Mouse (Mus musculus): Measurements from ENCODE around the gene Olfr12.

Gene Olfr12

DNA sequence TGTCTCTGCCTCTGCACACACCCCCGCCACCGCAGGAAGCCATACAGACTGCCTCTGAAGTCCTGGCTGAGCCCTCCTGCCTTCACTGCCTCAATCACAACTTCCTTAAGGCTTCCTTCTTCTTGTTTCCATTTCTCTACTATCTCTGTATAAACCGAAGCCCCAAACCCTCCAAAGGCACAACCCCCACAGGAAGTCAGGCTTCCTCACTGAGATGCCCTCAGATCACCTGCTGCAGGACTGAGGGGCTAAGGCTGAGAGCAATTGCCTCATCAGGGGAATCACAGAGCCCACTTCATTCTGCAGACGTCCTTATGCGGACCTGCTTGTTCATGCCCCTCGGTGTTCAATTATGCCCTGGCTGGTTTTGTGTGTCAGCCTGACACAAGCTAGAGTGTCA lies 22.8 kb downstream of the Olfr12 start:
- peak in 1 of 2 experiments; percentile 17 for DNase-seq (ENCODE audit: low spot score in 2 of 2)

DNA sequence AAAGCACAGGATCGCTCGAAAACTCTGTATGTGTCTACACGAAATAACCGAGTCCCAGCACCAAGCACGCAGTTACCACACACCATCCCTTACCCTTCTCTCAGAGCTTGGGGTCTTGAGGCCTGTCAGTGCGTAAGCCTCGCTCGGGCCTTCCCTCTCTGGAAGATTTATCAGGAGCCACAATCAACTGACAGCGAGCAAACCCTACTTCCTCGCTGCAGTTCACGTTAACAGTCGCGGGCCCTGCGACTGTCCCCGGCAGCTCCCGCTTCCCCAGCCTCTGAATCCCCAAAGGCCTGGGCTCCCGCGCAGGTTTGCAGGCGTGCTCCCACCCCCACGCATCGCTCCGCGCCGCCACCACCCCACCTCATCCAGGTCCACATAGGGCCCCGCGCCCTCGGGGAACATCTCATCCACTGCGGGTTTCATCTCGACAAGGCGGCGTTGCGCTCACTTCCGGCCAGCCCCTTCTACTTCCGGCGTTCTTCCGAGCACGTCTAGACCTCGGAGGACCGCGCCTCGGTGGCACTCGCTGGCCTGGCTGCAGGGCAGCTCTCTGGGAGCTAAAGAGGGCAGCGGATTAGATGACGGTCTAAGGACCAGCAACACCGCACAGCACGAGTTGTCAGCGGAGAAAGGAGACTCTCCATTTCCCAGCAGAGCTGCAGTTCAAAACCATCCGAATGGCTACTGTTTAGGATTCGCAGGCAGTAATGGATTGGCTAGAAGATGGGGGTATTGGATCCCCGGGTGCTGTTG lies 24.1 kb downstream of the Olfr12 start, which contains the start of gene Cops9:
Cops9 (minus strand) TSS at position 472 of the 759 bp plus-strand sequence.
- peak; percentile 92 to 93 for DNase-seq (ENCODE audit: low spot score in 2 of 2)

GRCm38 (mm10) chr1:92643691-92644090 lies 26.1 kb downstream of the Olfr12 start:
- DNase-seq (ENCODE audit: low spot score in 2 of 2), result peak in 1 of 2 experiments; percentile 13

DNA sequence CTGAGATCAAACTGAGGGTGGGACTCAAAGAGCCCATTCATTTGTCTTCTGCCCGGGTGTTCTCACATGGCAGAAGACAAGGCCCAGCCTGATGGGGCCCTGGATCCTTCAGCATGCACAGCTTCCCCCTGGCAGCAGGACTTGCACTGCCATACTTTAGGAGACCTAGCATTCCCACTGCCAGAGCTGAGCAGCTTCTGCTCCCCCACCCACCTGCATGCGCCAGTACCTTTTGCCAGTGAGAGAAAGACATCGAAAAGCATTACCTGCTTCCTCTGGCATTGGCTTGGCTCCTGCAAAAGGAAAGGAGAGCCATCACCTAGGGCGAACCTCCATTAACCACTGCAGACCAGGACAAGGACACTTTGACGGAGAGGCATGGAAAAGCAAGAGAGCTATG lies 27.3 kb downstream of the Olfr12 start:
- DNase-seq (ENCODE audit: low spot score in 2 of 2), result peak in 1 of 2 experiments; percentile 18

DNA sequence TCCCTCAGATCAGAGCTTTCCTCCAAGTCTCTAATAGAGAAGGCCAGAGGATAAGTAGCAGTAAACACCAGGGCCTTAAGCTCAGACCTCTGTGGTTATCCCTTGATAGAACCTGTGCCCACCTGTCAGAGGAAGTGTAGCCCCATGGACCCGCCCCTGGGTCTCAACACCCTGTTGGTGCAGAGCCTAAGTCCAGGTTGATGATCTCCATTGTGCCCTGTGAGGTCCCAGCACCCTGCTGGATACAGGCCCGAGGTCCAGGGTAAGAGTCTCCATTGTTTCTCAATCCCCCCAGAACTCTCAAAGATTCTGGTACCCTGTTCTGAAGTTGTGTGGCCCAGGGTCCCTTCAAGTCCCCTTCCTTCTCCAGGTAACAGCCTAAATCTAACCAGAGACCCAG lies 28.5 kb downstream of the Olfr12 start:
- DNase-seq (ENCODE audit: low spot score in 2 of 2), result no peak

- peak in 1 of 2 experiments; percentile 13 for DNase-seq (ENCODE audit: low spot score in 2 of 2)
Observed at GRCm38 (mm10) chr1:92646601-92647000, 29.0 kb downstream of the Olfr12 start.

- no peak for DNase-seq (ENCODE audit: low spot score in 2 of 2)
Observed at GRCm38 (mm10) chr1:92647026-92647425, 29.4 kb downstream of the Olfr12 start.

DNA sequence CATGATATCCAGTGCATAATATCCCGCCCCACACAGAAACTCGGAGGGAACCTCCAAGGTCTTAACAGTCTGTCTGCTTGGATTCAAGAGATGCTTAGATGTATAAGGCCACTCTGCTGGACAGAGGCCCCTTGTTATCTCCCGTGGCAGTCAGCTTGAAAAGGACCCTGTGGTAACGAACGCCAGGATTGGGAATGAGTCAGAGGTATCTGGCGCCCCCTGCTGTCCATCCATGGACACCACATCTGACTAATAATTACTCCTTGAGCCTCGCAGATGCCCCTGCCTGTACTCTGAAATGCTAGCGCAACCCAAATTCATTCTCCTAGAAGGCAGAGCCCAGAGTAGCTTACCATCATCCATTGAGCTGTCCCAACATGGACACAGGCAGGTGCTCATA lies 30.2 kb downstream of the Olfr12 start:
- peak; percentile 73 to 86 for DNase-seq (ENCODE audit: low spot score in 2 of 2)

- peak in 1 of 2 experiments; percentile 32 for DNase-seq (ENCODE audit: low spot score in 2 of 2)
Observed at GRCm38 (mm10) chr1:92648197-92648596, 30.6 kb downstream of the Olfr12 start.

- DNase-seq (ENCODE audit: low spot score in 2 of 2), result peak; percentile 72 to 83
Observed at GRCm38 (mm10) chr1:92648673-92649072, 31.1 kb downstream of the Olfr12 start, which contains the start of gene Otos. Gene Otos (minus strand): TSS chr1:92648841.

- no peak for DNase-seq (ENCODE audit: low spot score in 2 of 2)
Observed at GRCm38 (mm10) chr1:92651467-92651866, 33.9 kb downstream of the Olfr12 start.

GRCm38 (mm10) chr1:92653179-92653578 lies 35.6 kb downstream of the Olfr12 start:
- DNase-seq (ENCODE audit: low spot score in 2 of 2), result no peak

DNA sequence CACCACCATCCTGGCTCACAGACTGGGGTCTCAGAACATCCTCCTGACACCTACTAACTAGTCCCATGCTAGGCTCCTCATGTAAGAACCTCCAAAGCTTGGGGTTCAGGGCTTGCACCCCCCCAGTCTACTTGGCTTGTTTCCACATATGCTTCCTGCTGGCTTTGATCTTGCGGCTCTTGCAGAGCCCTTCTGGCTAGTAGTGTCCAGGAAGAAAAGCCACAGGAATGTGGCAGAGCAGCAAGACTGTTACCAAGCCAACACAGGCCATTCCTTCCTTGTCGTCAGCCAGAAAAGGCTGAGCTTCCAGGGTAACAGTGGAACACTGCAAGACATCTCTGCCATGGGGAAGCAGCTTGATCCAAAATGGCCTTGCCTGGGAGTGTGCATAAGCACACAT lies 37.1 kb downstream of the Olfr12 start:
- DNase-seq (ENCODE audit: low spot score in 2 of 2), result no peak

GRCm38 (mm10) chr1:92657025-92657820 lies 39.6 kb downstream of the Olfr12 start:
- DNase-seq (ENCODE audit: low spot score in 2 of 2), result no peak

DNA sequence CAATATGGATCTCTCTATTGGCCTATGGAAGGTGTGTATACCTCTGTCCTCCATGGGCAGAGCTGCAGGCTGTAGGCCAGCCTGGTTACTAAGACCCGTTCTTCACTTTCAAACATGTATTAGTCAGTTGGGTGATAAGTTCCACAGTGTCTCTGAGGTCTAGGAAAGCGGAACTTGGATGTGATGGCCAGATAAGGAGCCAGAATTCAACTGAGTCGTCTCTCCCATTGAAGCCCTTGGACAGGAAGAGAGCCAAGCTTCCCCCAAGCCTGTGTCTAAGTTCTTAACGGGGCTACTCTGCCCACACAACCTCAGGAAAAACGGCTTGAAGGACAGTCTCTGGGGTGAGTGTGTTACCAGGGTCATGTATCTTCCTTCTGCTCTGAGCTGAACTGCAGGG lies 41.8 kb downstream of the Olfr12 start:
- DNase-seq (ENCODE audit: low spot score in 2 of 2), result no peak

DNA sequence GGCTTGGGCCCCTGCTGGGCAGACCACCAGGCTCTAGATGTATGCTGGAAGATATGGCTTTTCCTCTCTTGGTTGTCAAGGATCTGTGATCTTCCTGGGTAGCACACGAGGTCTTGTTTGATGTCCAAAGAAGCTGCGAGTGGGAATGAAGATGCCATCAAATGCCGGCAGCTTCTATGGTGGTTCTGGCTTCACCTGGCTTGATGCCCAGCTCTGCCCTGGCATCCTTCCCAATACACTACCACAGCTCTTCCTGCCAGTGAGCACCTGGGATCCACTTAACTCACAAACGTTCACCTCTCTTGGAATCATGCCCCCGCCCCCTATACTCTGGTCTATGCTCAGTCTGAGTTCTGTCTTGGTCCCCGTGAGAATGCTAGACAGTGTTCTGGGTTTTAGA lies 49.5 kb downstream of the Olfr12 start:
- DNase-seq (ENCODE audit: low spot score in 2 of 2), result no peak

DNA sequence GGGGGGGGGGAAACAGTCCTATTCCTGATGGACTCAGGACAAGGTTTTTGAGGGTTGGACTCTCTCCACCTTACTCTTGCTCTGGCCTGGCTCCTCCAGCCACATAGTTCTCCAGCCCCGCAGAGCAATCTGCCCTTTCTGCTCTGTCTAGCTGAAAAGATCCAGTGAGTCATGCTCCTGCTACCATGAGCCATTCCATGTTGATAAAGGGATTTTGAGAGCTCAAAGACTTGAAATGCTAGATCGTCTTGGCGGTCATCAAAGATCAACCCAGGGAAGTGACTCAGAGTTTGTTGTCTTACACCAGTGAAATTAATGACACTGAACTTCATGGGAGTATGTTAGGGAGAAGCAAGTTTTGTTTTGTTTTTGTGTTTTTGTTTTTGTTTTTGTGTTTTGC lies 51.8 kb downstream of the Olfr12 start:
- no peak for DNase-seq (ENCODE audit: low spot score in 2 of 2)

GRCm38 (mm10) chr1:92671326-92671725 lies 53.7 kb downstream of the Olfr12 start:
- no peak for DNase-seq (ENCODE audit: low spot score in 2 of 2)
